Mouse (Mus musculus) forebrain, embryonic 12.5 days (tissue): Measurements from ENCODE around the gene Gm10375. TPM values are rescaled to one million over a fixed set of nuclear protein-coding genes. Genes with fewer than 3 reads are reported as not detected.
"Not testable (repeated sequence)": the region's sequence is repeated elsewhere in the genome, so short reads cannot be mapped to it uniquely, and the experiment has no call there.

Experiments used
- ATAC-seq: fragments of 200-750 bp; cut with Nextera tagmentation; 2 replicates; pipeline ENCODE4 v1.8.0; 2017; ENCODE audit warnings: moderate TSS enrichment; ENCODE audit not compliant: low FRiP score
- H3K27ac ChIP-seq: fragments of 300-500 bp; sonication (generic); 2 replicates; pipeline ENCODE4 v1.5.1; 2016; ENCODE audit warnings: mild to moderate bottlenecking
- H3K27me3 ChIP-seq: fragments of 300-500 bp; sonication (generic); 2 replicates; pipeline ENCODE4 v1.6.1; 2016; ENCODE audit warnings: mild to moderate bottlenecking
- H3K36me3 ChIP-seq: fragments of 300-500 bp; sonication (generic); replicated peaks from 2 replicates; pipeline ENCODE4 v1.6.1; 2016; ENCODE audit warnings: mild to moderate bottlenecking
- H3K4me1 ChIP-seq: fragments of 300-500 bp; sonication (generic); 2 replicates; pipeline ENCODE4 v1.6.1; 2016
- H3K4me2 ChIP-seq: fragments of 300-500 bp; sonication (generic); 2 replicates; pipeline ENCODE4 v1.6.1; 2016; ENCODE audit warnings: mild to moderate bottlenecking, moderate library complexity
- H3K4me3 ChIP-seq: fragments of 300-500 bp; sonication (generic); replicated peaks from 2 replicates; pipeline ENCODE4 v1.5.1; 2016; ENCODE audit warnings: mild to moderate bottlenecking
- H3K9ac ChIP-seq: fragments of 300-500 bp; sonication (generic); 2 replicates; pipeline ENCODE4 v1.6.1; 2016; ENCODE audit warnings: mild to moderate bottlenecking
- H3K9me3 ChIP-seq: fragments of 300-500 bp; sonication (generic); 2 replicates; pipeline ENCODE4 v1.6.1; 2016
- WGBS: fragments of 180-500 bp; shearing (Covaris S2); methylation state at CpG from one replicate; pipeline ENCODE4 v1.1.7; 2016; 5-methylcytosine and 5-hydroxymethylcytosine counted together
- polyA plus RNA-seq: library from polyadenylated mRNA; unstranded; fragments of >200 nt; fragmentation: Nextera tagmentation; extraction: Ambion mirVana; gene quantifications from 2 replicates; pipeline ENCODE4 v1.2.1, GENCODE M21; 2016

The Gm10375 gene
- polyA plus RNA-seq, result not detected in 2 replicates

DNA sequence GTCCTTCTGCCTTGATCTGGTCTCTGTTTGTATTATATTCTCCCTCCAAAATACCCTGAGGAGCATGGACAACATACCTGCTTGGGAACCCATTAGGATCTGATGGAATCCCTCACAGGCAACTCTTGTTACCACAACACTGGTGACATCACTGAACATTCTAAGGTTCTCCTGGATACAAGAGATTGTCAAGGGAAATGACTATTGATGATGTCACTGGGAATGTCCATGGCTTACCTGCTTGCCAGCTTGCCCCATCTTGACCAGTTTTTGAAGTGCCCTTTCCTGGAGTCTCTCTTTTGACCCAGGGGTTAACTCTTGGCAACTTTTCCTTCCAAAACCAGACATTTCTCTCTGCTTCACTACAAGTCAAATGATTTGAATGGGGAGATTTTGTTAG, at the start of gene Gm10375:
TSS of gene Gm10375 (minus strand) at position 101 of the 400 bp plus-strand sequence.
- H3K36me3 ChIP-seq, H3K27ac ChIP-seq, H3K27me3 ChIP-seq, H3K4me3 ChIP-seq, ATAC-seq, H3K4me2 ChIP-seq, H3K4me1 ChIP-seq, H3K9ac ChIP-seq, H3K9me3 ChIP-seq: not testable (repeated sequence)

DNA sequence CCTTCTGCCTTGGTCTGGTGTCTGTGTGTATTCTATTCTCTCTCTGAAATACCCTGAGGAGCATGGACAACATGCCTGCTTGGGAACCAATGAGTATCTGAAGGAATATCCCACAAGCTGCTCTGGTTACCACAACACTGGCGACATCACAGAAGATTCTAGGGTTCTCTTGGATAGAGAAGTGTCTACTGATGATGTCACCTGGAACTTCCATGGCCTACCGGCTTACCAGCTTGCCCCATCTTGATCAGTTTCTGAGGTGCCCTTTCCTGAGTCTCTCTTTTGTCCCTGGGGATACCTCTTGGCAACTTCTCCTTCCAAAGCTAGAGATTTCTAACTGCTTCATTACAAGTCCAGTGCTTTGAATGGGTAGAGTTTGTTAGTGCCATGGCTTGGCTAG, 28.8 kb downstream of the Gm10375 start, which contains the start of gene Gm17654:
TSS of gene Gm17654 (minus strand) at position 101 of the 400 bp plus-strand sequence.
- H3K9ac ChIP-seq, H3K9me3 ChIP-seq, H3K27ac ChIP-seq, H3K4me2 ChIP-seq, H3K4me3 ChIP-seq, ATAC-seq, H3K36me3 ChIP-seq, H3K27me3 ChIP-seq, H3K4me1 ChIP-seq: not testable (repeated sequence)
- 85% methylated on average over 1 of the region's 2 CpGs for WGBS

DNA sequence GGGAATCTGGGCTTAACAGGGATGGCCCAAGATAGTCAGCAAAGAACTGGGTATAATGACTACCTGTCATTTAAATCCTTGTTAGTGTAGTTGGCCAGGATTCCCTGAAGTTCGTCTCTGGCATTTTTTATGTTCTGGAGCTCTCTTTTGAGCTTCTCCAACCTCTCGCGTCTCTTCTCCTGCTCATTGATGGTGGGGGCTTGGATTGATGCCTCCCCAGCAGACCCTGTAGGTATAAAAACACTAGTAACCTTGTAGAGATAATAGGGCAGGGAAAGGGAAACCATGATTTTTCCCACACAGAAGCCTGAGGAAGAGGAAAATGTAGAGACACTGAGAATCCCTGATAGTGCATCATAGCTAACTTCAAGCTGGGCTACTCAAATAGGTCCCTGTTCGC, 29.8 kb downstream of the Gm10375 start:
- not testable (repeated sequence) for H3K27ac ChIP-seq, H3K4me3 ChIP-seq, H3K9ac ChIP-seq, ATAC-seq, H3K4me1 ChIP-seq, H3K36me3 ChIP-seq, H3K9me3 ChIP-seq, H3K27me3 ChIP-seq, H3K4me2 ChIP-seq
- 93% methylated on average over 3 of the region's 4 CpGs for WGBS

Other genes starting within 250 kb of the Gm10375 start
- gene Gm8138, start 191.7 kb downstream of the Gm10375 start, polyA plus RNA-seq, result not detected in 2 replicates
- not detected in 2 replicates for gene Gm5799, start 64.4 kb downstream of the Gm10375 start, polyA plus RNA-seq
- gene Gm17654, start 28.9 kb downstream of the Gm10375 start, polyA plus RNA-seq, result not detected in 2 replicates
- gene Gm8165, start 69.2 kb upstream of the Gm10375 start, polyA plus RNA-seq, result not detected in 2 replicates
- gene Gm7324, start 89.8 kb upstream of the Gm10375 start, polyA plus RNA-seq, result 2.6 TPM in 2 replicates
- gene Gm16506, start 119.5 kb upstream of the Gm10375 start, polyA plus RNA-seq, result not detected in 2 replicates
- gene Gm6526, start 139.9 kb upstream of the Gm10375 start, polyA plus RNA-seq, result not detected in 2 replicates
- gene Gm8180, start 176.7 kb upstream of the Gm10375 start, polyA plus RNA-seq, result not detected in 2 replicates